ENCODE assay signal across 25 mouse cellular contexts in the genomic region with DNA sequence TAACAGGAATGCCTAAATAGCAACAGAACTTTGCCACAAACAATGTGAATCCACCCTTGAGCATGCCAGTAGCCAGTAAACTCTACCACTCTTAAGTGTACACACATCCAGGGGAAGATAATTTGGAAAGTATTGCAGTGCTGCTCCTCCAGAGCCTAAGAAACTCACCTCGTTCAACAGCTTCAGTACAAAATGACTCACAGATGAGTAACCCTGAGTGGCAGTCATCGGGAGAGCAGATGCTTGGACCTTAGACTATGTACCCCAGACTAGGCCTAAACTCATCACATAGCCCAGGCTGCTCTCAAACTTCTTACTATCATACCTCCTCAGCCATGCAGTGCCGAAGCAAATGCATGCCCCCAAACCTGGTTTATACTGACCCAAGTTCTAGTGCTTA.
"Had no signal": no experiment of that assay in that cellular context is flagged by ENCODE, and none has a peak within 500 bp of the region (broad histone marks: within the 10 kb centered on the region; RNA-seq: fewer than 3 reads in every experiment).

No protein-coding gene starts in this region.

- H3K4me3 ChIP-seq: gastrocnemius, adult 2 months; heart, embryonic 10.5 days; heart, embryonic 12.5 days; hindbrain, embryonic 10.5 days; hindbrain, embryonic 12.5 days; intestine, embryonic 15.5 days; kidney, embryonic 15.5 days; layer of hippocampus, adult 2 months; limb, embryonic 10.5 days; limb, embryonic 12.5 days; liver, embryonic 13.5 days; liver, embryonic 15.5 days had no signal

- H3K27ac ChIP-seq: gastrocnemius, adult 2 months; heart, embryonic 10.5 days; hindbrain, embryonic 10.5 days; hindbrain, embryonic 12.5 days; hindbrain, embryonic 14.5 days; intestine, embryonic 15.5 days; kidney, embryonic 15.5 days; kidney, postnatal 0 days; layer of hippocampus, adult 2 months; limb, embryonic 10.5 days; limb, embryonic 12.5 days; liver, embryonic 13.5 days; liver, embryonic 15.5 days had no signal

- H3K9me3 ChIP-seq: heart, embryonic 10.5 days; heart, embryonic 12.5 days; hindbrain, embryonic 10.5 days; hindbrain, embryonic 12.5 days; intestine, embryonic 15.5 days; kidney, embryonic 15.5 days; limb, embryonic 10.5 days; limb, embryonic 12.5 days; liver, embryonic 13.5 days; liver, embryonic 15.5 days had no signal

- H3K27me3 ChIP-seq: heart, embryonic 12.5 days; hindbrain, embryonic 12.5 days; intestine, embryonic 15.5 days; kidney, embryonic 15.5 days; limb, embryonic 12.5 days; liver, embryonic 13.5 days; liver, embryonic 15.5 days had no signal

- H3K4me1 ChIP-seq: heart, embryonic 12.5 days; hindbrain, embryonic 10.5 days; hindbrain, embryonic 12.5 days; intestine, embryonic 15.5 days; kidney, embryonic 15.5 days; limb, embryonic 10.5 days; limb, embryonic 12.5 days; liver, embryonic 13.5 days; liver, embryonic 15.5 days had no signal

- H3K36me3 ChIP-seq: heart, embryonic 10.5 days; heart, embryonic 12.5 days; hindbrain, embryonic 10.5 days; hindbrain, embryonic 12.5 days; intestine, embryonic 15.5 days; kidney, embryonic 15.5 days; limb, embryonic 10.5 days; limb, embryonic 12.5 days; liver, embryonic 13.5 days; liver, embryonic 15.5 days had no signal

- DNase-seq: gastrocnemius, adult 2 months; gastrocnemius, postnatal 10 days; gastrocnemius, postnatal 25 days; heart, adult 18-20 months; heart, postnatal 10 days; heart, postnatal 4 days; kidney, adult 18-20 months; kidney, postnatal 14 days; kidney, postnatal 4 days; layer of hippocampus, postnatal 36 days; liver; liver, embryonic 13.5 days; liver, postnatal 0 days had no signal
